Mouse (Mus musculus): ENCODE data around the gene Rnf207. TPM values are rescaled to one million over a fixed set of nuclear protein-coding genes. Genes with fewer than 3 reads are reported as not detected.

Gene Rnf207
- polyA plus RNA-seq, 1 experiment from 2014 or later: 0.26 TPM

DNA sequence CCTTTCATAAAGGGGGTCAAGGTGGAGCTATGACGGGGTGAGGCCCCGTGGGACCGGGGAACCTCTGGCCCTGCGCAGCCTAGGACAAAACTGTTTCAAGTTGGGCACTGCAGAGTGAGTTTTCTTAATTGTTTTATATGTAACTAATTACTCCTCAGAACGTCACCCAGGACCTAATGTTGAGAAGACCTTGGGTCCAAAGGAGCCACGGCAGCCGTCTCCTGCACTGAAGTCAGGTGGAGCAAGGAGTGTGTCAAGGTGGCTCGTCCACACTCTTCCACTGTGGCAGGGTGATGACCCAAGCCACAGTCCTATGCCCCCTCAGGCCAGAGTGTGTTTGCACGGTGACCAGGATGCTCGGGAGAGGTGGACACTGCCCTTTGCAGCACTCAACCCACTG, 15.6 kb downstream of the Rnf207 start:
- 89% methylated on average over 10 of the region's 10 CpGs for WGBS (ENCODE audit: insufficient replicate concordance)
- Histone ChIP-seq H3K27me3 (replicated peaks) (no peaks in the 10 kb centered on the region), H3K27ac (no peak overlapping the region), H3K4me2 (no peak overlapping the region), H3K9me3 (replicated peaks) (no peaks in the 10 kb centered on the region), H3K36me3 (peaks cover 67% of the 10 kb centered on the region), H3K9ac (no peak overlapping the region), H3K4me3 (no peak overlapping the region), H3K4me1 (peaks cover 9% of the 10 kb centered on the region)
- ATAC-seq: no peak

DNA sequence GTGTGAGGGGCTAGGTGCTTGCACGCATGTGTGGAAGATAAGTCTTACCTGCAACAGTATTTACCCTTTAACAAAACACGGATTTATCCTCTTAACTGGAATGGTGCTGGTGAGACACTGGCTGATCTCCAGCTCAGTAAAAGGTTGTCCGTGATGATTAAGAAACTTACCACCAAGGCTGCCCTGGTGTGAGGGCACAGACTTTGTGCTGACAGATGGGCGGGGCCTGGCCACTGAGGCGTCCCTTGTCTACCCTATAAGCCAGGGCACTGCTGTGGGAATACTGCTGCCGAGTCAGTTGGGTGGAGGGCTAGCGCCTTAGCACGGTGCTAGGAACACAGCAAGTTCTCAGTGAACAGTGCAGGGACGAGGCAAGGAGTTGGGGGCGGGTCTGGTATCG, 16.8 kb downstream of the Rnf207 start:
- Histone ChIP-seq H3K9ac (no peak overlapping the region), H3K4me1 (peaks cover 15% of the 10 kb centered on the region), H3K4me3 (no peak overlapping the region), H3K9me3 (replicated peaks) (no peaks in the 10 kb centered on the region), H3K27ac (no peak overlapping the region), H3K4me2 (no peak overlapping the region), H3K36me3 (peaks cover 67% of the 10 kb centered on the region), H3K27me3 (replicated peaks) (no peaks in the 10 kb centered on the region)
- ATAC-seq: no peak
- 80% methylated on average over 11 of the region's 11 CpGs for WGBS (ENCODE audit: insufficient replicate concordance)

DNA sequence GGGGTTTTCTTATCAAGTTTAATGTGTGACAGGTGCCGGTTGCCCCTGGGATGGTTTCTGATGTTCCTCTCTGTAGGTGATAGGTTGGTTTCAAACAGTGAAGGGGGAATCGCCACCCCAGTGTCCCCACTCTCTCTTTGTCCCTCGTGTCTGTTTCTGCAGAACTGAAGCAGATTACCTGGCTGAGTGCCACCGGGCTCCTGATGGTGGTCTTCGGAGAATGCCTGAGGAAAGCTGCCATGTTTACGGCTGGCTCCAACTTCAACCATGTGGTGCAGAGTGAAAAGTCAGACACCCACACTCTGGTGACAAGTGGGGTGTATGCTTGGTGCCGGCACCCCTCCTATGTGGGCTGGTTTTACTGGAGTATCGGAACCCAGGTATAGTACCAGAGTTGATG, 18.4 kb downstream of the Rnf207 start:
- Histone ChIP-seq H3K9ac (no peak overlapping the region), H3K27me3 (replicated peaks) (no peaks in the 10 kb centered on the region), H3K27ac (no peak overlapping the region), H3K4me3 (no peak overlapping the region), H3K4me2 (no peak overlapping the region), H3K36me3 (peaks cover 63% of the 10 kb centered on the region), H3K4me1 (peaks cover 26% of the 10 kb centered on the region), H3K9me3 (replicated peaks) (no peaks in the 10 kb centered on the region)
- ATAC-seq: no peak
- 79% methylated on average over 8 of the region's 8 CpGs for WGBS (ENCODE audit: insufficient replicate concordance)

DNA sequence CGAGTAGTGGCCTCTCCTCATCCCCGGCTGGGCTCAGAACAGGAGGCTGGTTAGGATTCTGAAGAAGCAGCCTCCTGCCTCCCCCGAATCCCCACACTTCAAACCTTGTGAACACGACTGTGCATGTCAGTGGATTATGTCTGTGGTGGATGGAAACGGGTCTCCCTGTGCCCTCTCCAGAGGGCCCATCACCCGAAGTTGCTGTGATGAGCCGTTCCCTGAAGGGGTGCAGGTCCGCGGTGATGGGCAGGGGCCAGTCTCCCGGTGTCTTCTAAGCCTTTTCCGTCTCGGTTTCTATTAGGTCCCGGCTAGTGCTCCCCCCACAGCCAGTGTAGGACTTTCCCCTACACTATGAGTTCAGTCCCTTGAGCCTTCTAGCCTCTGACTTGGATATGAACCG, 20.0 kb downstream of the Rnf207 start:
- H3K4me1 ChIP-seq: peaks cover 31% of the 10 kb centered on the region
- H3K9ac ChIP-seq: peak overlapping the region; percentile 96
- H3K27ac ChIP-seq: no peak overlapping the region
- H3K4me3 ChIP-seq: no peak overlapping the region
- H3K27me3 ChIP-seq (replicated peaks): peaks cover 4% of the 10 kb centered on the region
- H3K36me3 ChIP-seq: peaks cover 47% of the 10 kb centered on the region
- H3K4me2 ChIP-seq: peak overlapping the region; percentile 91
- WGBS (ENCODE audit: insufficient replicate concordance): 77% methylated on average over 14 of the region's 14 CpGs
- no peak for ATAC-seq
- H3K9me3 ChIP-seq (replicated peaks): no peaks in the 10 kb centered on the region

- under 1% methylated on average over 119 of the region's 119 CpGs for WGBS (ENCODE audit: insufficient replicate concordance)
- peak; percentile 94 for ATAC-seq
Measured at GRCm38 (mm10) chr4:152296874-152297861, 21.6 kb downstream of the Rnf207 start, which contains the start of gene Icmt. TSS of gene Icmt (plus strand) at chr4:152297227.

DNA sequence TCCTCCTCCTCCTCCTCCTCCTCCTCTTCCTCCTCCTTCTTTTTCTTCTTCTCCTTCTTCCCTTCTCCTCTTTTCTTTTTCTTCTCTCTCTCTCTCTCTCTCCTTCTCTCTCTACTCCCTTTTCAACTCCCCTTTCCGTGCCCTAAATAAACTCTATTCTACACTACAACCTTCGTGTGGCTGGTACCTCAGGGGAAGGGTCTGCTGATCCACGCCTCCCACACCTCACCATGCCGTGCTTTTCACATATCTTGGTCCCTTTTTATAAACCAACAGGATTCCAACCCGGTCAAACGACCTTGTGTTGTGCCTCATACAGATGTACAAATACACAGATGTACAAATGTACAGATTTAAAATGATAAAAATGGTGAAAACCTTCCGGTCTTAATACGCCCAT, 22.4 kb downstream of the Rnf207 start:
- peak overlapping the region; percentile 74 for H3K9ac ChIP-seq
- peaks cover 23% of the 10 kb centered on the region for H3K36me3 ChIP-seq
- peaks cover 29% of the 10 kb centered on the region for H3K27me3 ChIP-seq (replicated peaks)
- no peak for ATAC-seq
- peaks cover 31% of the 10 kb centered on the region for H3K4me1 ChIP-seq
- H3K9me3 ChIP-seq (replicated peaks): no peaks in the 10 kb centered on the region
- 4% methylated on average over 8 of the region's 8 CpGs for WGBS (ENCODE audit: insufficient replicate concordance)
- peak overlapping the region; percentile 97 for H3K4me3 ChIP-seq
- peak overlapping the region; percentile 91 for H3K27ac ChIP-seq
- H3K4me2 ChIP-seq: peak overlapping the region; percentile 91

More at GRCm38 (mm10) chr4:152296874-152297861, 21.6 kb downstream of the Rnf207 start, which contains the start of gene Icmt:
- Histone ChIP-seq H3K27ac (peak within 1 kb of the TSS; percentile 91), H3K4me3 (peak within 1 kb of the TSS; percentile 97), H3K9ac (peak within 1 kb of the TSS; percentile 96), H3K4me2 (peak within 1 kb of the TSS; percentile 91), H3K9me3 (replicated peaks) (no peaks in the 10 kb centered on the region), H3K4me1 (peaks cover 31% of the 10 kb centered on the region), H3K36me3 (peaks cover 31% of the 10 kb centered on the region), H3K27me3 (replicated peaks) (peaks cover 21% of the 10 kb centered on the region)

GRCm38 (mm10) chr4:152295916-152296315, 22.9 kb downstream of the Rnf207 start:
- WGBS (ENCODE audit: insufficient replicate concordance): 2% methylated on average over 4 of the region's 4 CpGs
- H3K36me3 ChIP-seq: peaks cover 18% of the 10 kb centered on the region
- H3K9me3 ChIP-seq (replicated peaks): no peaks in the 10 kb centered on the region
- peak overlapping the region; percentile 91 for H3K27ac ChIP-seq
- H3K4me3 ChIP-seq: peak overlapping the region; percentile 97
- H3K27me3 ChIP-seq (replicated peaks): peaks cover 33% of the 10 kb centered on the region
- peak overlapping the region; percentile 91 for H3K4me2 ChIP-seq
- peak overlapping the region; percentile 74; the same call in 1 of the 2 replicates for H3K9ac ChIP-seq
- ATAC-seq: 0 out of 2 replicates have a peak, but pooled peaks have one; percentile 6
- H3K4me1 ChIP-seq: peaks cover 31% of the 10 kb centered on the region

- H3K4me1 ChIP-seq: peaks cover 37% of the 10 kb centered on the region
- H3K36me3 ChIP-seq: peaks cover 3% of the 10 kb centered on the region; the same call in 1 of the 2 replicates
- WGBS (ENCODE audit: insufficient replicate concordance): 44% methylated on average over 10 of the region's 10 CpGs
- no peak overlapping the region for H3K4me2 ChIP-seq
- no peaks in the 10 kb centered on the region for H3K9me3 ChIP-seq (replicated peaks)
- H3K27ac ChIP-seq: no peak overlapping the region
- H3K27me3 ChIP-seq (replicated peaks): peaks cover 48% of the 10 kb centered on the region
- ATAC-seq: no peak
- H3K9ac ChIP-seq: no peak overlapping the region
- H3K4me3 ChIP-seq: no peak overlapping the region
Measured at GRCm38 (mm10) chr4:152294188-152294929, 24.4 kb downstream of the Rnf207 start.

- 44% methylated on average over 12 of the region's 12 CpGs for WGBS (ENCODE audit: insufficient replicate concordance)
- no peak overlapping the region for H3K27ac ChIP-seq
Measured at GRCm38 (mm10) chr4:152292102-152292765, 26.6 kb downstream of the Rnf207 start.

GRCm38 (mm10) chr4:152291562-152291961, 27.2 kb downstream of the Rnf207 start, which contains the start of gene Hes3:
TSS of gene Hes3 (minus strand) at chr4:152291662.
- H3K4me2 ChIP-seq: 0 out of 2 replicates have a peak within 1 kb of the TSS, but pooled peaks have one; percentile 17
- H3K9ac ChIP-seq: no peak within 1 kb of the TSS
- H3K4me1 ChIP-seq: peaks cover 28% of the 10 kb centered on the region
- ATAC-seq: no peak
- H3K27me3 ChIP-seq (replicated peaks): peaks cover 73% of the 10 kb centered on the region
- no peak within 1 kb of the TSS for H3K4me3 ChIP-seq
- WGBS (ENCODE audit: insufficient replicate concordance): 42% methylated on average over 6 of the region's 6 CpGs
- H3K36me3 ChIP-seq: no peaks in the 10 kb centered on the region
- 0 out of 2 replicates have a peak, but pooled peaks cover 3% of the 10 kb centered on the region for H3K9me3 ChIP-seq (replicated peaks)
- H3K27ac ChIP-seq: no peak within 1 kb of the TSS

More at GRCm38 (mm10) chr4:152292102-152292765, 26.6 kb downstream of the Rnf207 start:
- H3K4me1 ChIP-seq: peaks cover 22% of the 10 kb centered on the region
- no peaks in the 10 kb centered on the region for H3K36me3 ChIP-seq
- H3K9ac ChIP-seq: no peak overlapping the region
- H3K9me3 ChIP-seq (replicated peaks): 0 out of 2 replicates have a peak, but pooled peaks cover 3% of the 10 kb centered on the region
- no peak overlapping the region for H3K4me3 ChIP-seq
- no peak overlapping the region for H3K4me2 ChIP-seq
- peaks cover 66% of the 10 kb centered on the region for H3K27me3 ChIP-seq (replicated peaks)
- no peak for ATAC-seq

- Histone ChIP-seq H3K27me3 (replicated peaks) (peaks cover 78% of the 10 kb centered on the region), H3K27ac (no peak overlapping the region), H3K9ac (no peak overlapping the region), H3K36me3 (no peaks in the 10 kb centered on the region), H3K4me2 (no peak overlapping the region), H3K4me3 (no peak overlapping the region), H3K9me3 (replicated peaks) (0 out of 2 replicates have a peak, but pooled peaks cover 3% of the 10 kb centered on the region), H3K4me1 (peaks cover 29% of the 10 kb centered on the region)
- 25% methylated on average over 11 of the region's 11 CpGs for WGBS (ENCODE audit: insufficient replicate concordance)
- no peak for ATAC-seq
Measured at GRCm38 (mm10) chr4:152290991-152291390, 27.8 kb downstream of the Rnf207 start.
